Mouse (Mus musculus): ENCODE measurements around the gene Erc2. TPM values are rescaled to one million over a fixed set of nuclear protein-coding genes. Genes with fewer than 3 reads are reported as not detected.
A peak's percentile ranks its signal among the peaks of the same experiment; 100 is the strongest.

Gene Erc2
- polyA plus RNA-seq, 1 experiment from 2014 or later, result 4.3 TPM

DNA sequence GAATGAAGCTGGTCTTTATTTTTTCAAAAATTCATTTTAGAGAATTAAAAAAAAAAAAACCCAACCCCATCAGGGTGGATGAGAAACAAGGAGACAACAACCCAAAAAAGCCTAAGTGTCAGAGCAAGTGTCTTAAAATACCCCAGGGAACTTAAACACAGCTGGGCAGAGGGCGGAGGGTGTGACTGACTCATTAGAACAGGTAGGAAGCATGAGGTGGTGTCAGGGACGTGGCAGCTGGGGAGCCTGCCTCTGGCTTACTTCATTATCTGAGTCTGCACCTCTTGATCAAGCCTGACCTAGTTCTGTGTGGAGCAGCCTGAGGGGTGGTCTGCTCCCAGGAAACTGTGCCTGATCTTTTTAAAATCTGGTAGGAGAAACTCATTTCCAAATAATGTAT is 20.8 kb downstream of the Erc2 start:
- WGBS, result 53% methylated on average over 2 of the region's 2 CpGs
- no peak for DNase-seq (ENCODE audit: low spot score)
- no peaks in the 10 kb centered on the region for H3K27me3 ChIP-seq (replicated peaks; ENCODE audit: control insufficient read depth, insufficient read depth, low read length)
- H3K4me3 ChIP-seq (ENCODE audit: low read depth, low read length), result no peak overlapping the region
- H3K9ac ChIP-seq (ENCODE audit: low read depth, low read length), result no peak overlapping the region
- H3K36me3 ChIP-seq (ENCODE audit: control insufficient read depth, insufficient read depth, low read length), result no peaks in the 10 kb centered on the region
- no peak overlapping the region for H3K4me2 ChIP-seq (ENCODE audit: low read depth, low read length)
- no peak overlapping the region for H3K27ac ChIP-seq (replicated peaks; ENCODE audit: low read depth, low read length)
- ATAC-seq (ENCODE audit: low read depth), result no peak
- H3K4me1 ChIP-seq (ENCODE audit: control insufficient read depth, insufficient read depth, low read length), result no peaks in the 10 kb centered on the region
- no peaks in the 10 kb centered on the region for H3K9me3 ChIP-seq (ENCODE audit: control insufficient read depth, low read length)

DNA sequence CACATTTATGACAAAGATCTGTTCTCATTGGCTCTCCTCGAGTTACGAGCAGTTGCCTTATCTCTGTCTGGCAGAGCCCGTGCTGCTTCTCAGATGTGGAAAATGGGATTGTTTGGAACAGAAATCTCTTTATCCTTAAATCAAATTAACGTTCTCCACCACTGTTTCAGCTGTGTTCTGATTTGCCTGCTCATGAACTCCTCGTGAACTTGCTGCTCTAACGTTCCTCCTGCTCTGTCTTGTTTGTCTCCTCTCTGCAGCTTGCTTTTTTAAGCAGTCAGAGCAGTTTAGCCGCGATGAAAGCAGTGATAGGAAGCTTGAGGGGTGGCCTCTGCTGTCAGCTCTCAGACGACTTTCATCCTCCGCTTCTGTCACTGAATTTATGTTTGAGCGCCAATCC is 32.4 kb downstream of the Erc2 start:
- Histone ChIP-seq H3K4me2 (ENCODE audit: low read depth, low read length) (no peak overlapping the region), H3K4me1 (ENCODE audit: control insufficient read depth, insufficient read depth, low read length) (0 out of 2 replicates have a peak, but pooled peaks cover 4% of the 10 kb centered on the region), H3K27me3 (replicated peaks; ENCODE audit: control insufficient read depth, insufficient read depth, low read length) (no peaks in the 10 kb centered on the region), H3K9ac (ENCODE audit: low read depth, low read length) (no peak overlapping the region), H3K27ac (replicated peaks; ENCODE audit: low read depth, low read length) (no peak overlapping the region), H3K4me3 (ENCODE audit: low read depth, low read length) (no peak overlapping the region), H3K36me3 (ENCODE audit: control insufficient read depth, insufficient read depth, low read length) (no peaks in the 10 kb centered on the region), H3K9me3 (ENCODE audit: control insufficient read depth, low read length) (no peaks in the 10 kb centered on the region)
- DNase-seq (ENCODE audit: low spot score) (peak; percentile 45), ATAC-seq (ENCODE audit: low read depth) (no peak)
- WGBS, result 29% methylated on average over 11 of the region's 11 CpGs

DNA sequence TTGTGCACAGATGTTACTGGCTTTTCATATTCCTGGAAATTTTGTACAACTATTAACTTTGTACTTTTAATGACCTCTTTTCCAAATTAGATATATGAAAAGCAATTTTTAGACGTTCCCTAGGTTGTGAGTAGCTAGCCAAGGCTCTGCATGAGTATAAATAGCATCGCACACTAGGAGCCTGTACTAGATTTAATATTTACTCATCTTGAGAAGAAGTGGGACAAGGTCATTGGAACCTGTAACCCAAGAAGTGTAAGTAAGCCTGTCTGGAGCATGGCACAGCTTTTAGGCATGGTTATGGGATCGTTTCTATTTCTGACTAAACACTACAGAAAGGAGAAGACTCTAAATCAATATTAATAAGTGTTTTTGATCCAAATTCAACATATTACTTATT is 36.4 kb downstream of the Erc2 start:
- no peak overlapping the region for H3K27ac ChIP-seq (replicated peaks; ENCODE audit: low read depth, low read length)
- DNase-seq (ENCODE audit: low spot score) (no peak), ATAC-seq (ENCODE audit: low read depth) (no peak)
- no peaks in the 10 kb centered on the region for H3K27me3 ChIP-seq (replicated peaks; ENCODE audit: control insufficient read depth, insufficient read depth, low read length)
- H3K9me3 ChIP-seq (ENCODE audit: control insufficient read depth, low read length), result no peaks in the 10 kb centered on the region
- peaks cover 12% of the 10 kb centered on the region; the same call in 1 of the 2 replicates for H3K4me1 ChIP-seq (ENCODE audit: control insufficient read depth, insufficient read depth, low read length)
- H3K4me2 ChIP-seq (ENCODE audit: low read depth, low read length), result no peak overlapping the region
- H3K36me3 ChIP-seq (ENCODE audit: control insufficient read depth, insufficient read depth, low read length), result no peaks in the 10 kb centered on the region
- H3K4me3 ChIP-seq (ENCODE audit: low read depth, low read length), result no peak overlapping the region
- 77% methylated on average over 3 of the region's 3 CpGs for WGBS
- H3K9ac ChIP-seq (ENCODE audit: low read depth, low read length), result no peak overlapping the region

GRCm38 (mm10) chr14:27661466-27661865 is 39.2 kb downstream of the Erc2 start:
- DNase-seq (ENCODE audit: low spot score) (peak; percentile 58), ATAC-seq (ENCODE audit: low read depth) (no peak)
- H3K9ac ChIP-seq (ENCODE audit: low read depth, low read length), result no peak overlapping the region
- no peak overlapping the region for H3K27ac ChIP-seq (replicated peaks; ENCODE audit: low read depth, low read length)
- H3K9me3 ChIP-seq (ENCODE audit: control insufficient read depth, low read length), result no peaks in the 10 kb centered on the region
- no peak overlapping the region for H3K4me2 ChIP-seq (ENCODE audit: low read depth, low read length)
- H3K4me1 ChIP-seq (ENCODE audit: control insufficient read depth, insufficient read depth, low read length), result peaks cover 8% of the 10 kb centered on the region; the same call in 1 of the 2 replicates
- WGBS, result 45% methylated on average over 4 of the region's 4 CpGs
- H3K36me3 ChIP-seq (ENCODE audit: control insufficient read depth, insufficient read depth, low read length), result no peaks in the 10 kb centered on the region
- H3K27me3 ChIP-seq (replicated peaks; ENCODE audit: control insufficient read depth, insufficient read depth, low read length), result no peaks in the 10 kb centered on the region
- H3K4me3 ChIP-seq (ENCODE audit: low read depth, low read length), result no peak overlapping the region

- Histone ChIP-seq H3K27ac (replicated peaks; ENCODE audit: low read depth, low read length) (peak overlapping the region; percentile 18; the same call in 1 of the 2 replicates), H3K4me1 (ENCODE audit: control insufficient read depth, insufficient read depth, low read length) (peaks cover 8% of the 10 kb centered on the region; the same call in 1 of the 2 replicates), H3K27me3 (replicated peaks; ENCODE audit: control insufficient read depth, insufficient read depth, low read length) (no peaks in the 10 kb centered on the region), H3K4me2 (ENCODE audit: low read depth, low read length) (no peak overlapping the region), H3K9ac (ENCODE audit: low read depth, low read length) (no peak overlapping the region), H3K9me3 (ENCODE audit: control insufficient read depth, low read length) (no peaks in the 10 kb centered on the region), H3K36me3 (ENCODE audit: control insufficient read depth, insufficient read depth, low read length) (no peaks in the 10 kb centered on the region), H3K4me3 (ENCODE audit: low read depth, low read length) (no peak overlapping the region)
- DNase-seq (ENCODE audit: low spot score), result peak; percentile 19
- no peak for ATAC-seq (ENCODE audit: low read depth)
Measured at GRCm38 (mm10) chr14:27662251-27662650, 40.0 kb downstream of the Erc2 start.

DNA sequence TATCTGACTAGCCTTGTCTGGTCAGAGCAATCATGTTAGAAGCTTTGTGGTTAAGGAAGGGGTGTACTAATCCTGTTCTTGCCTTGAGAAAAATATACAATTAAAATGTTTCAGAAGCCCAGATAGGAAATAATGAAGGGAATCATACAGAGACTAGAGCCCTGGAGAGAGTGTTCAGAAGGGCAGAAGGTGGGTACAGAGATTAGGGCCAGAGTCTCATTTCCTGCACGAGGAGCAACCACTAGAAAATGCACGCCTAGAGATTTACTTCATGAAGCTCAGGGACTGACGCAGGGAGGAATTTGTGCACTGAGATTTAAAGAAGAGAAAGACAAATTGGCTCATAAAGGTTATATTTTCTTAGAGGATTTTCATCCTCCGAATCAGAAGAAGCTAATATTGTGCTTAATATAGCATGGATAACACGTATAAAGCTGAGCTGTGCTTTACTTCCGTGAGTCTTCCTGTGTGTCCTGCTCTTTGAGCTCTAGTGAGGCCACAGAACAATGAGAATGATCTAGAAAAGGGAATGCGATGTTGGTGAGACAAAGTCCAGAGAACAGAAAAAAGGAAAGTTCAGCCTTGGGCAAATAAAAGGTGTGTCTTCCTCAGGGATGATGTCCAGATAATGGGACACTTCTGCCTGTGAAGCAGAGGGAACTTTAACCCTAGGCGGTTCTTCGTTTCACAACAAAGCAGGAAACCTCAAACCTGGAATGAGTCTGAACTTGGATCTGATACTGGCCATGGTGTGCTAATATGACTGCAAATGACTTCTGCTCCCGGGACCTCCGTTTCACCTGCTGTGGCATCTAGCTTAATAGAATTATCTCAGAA is 45.0 kb downstream of the Erc2 start:
- Histone ChIP-seq H3K4me1 (ENCODE audit: control insufficient read depth, insufficient read depth, low read length) (peaks cover 5% of the 10 kb centered on the region; the same call in 1 of the 2 replicates), H3K36me3 (ENCODE audit: control insufficient read depth, insufficient read depth, low read length) (no peaks in the 10 kb centered on the region), H3K4me2 (ENCODE audit: low read depth, low read length) (no peak overlapping the region), H3K4me3 (ENCODE audit: low read depth, low read length) (no peak overlapping the region), H3K9ac (ENCODE audit: low read depth, low read length) (no peak overlapping the region), H3K27ac (replicated peaks; ENCODE audit: low read depth, low read length) (no peak overlapping the region), H3K9me3 (ENCODE audit: control insufficient read depth, low read length) (no peaks in the 10 kb centered on the region), H3K27me3 (replicated peaks; ENCODE audit: control insufficient read depth, insufficient read depth, low read length) (no peaks in the 10 kb centered on the region)
- WGBS, result 84% methylated on average over 11 of the region's 11 CpGs
- no peak for ATAC-seq (ENCODE audit: low read depth)
- DNase-seq (ENCODE audit: low spot score), result no peak

- Histone ChIP-seq H3K4me3 (ENCODE audit: low read depth, low read length) (no peak overlapping the region), H3K4me2 (ENCODE audit: low read depth, low read length) (no peak overlapping the region), H3K27me3 (replicated peaks; ENCODE audit: control insufficient read depth, insufficient read depth, low read length) (no peaks in the 10 kb centered on the region), H3K36me3 (ENCODE audit: control insufficient read depth, insufficient read depth, low read length) (no peaks in the 10 kb centered on the region), H3K27ac (replicated peaks; ENCODE audit: low read depth, low read length) (no peak overlapping the region), H3K4me1 (ENCODE audit: control insufficient read depth, insufficient read depth, low read length) (no peaks in the 10 kb centered on the region), H3K9ac (ENCODE audit: low read depth, low read length) (no peak overlapping the region), H3K9me3 (ENCODE audit: control insufficient read depth, low read length) (no peaks in the 10 kb centered on the region)
- 66% methylated on average over 6 of the region's 6 CpGs for WGBS
- DNase-seq (ENCODE audit: low spot score) (no peak), ATAC-seq (ENCODE audit: low read depth) (no peak)
Measured at GRCm38 (mm10) chr14:27668151-27668550, 45.9 kb downstream of the Erc2 start.

- Histone ChIP-seq H3K4me3 (ENCODE audit: low read depth, low read length) (no peak overlapping the region), H3K9me3 (ENCODE audit: control insufficient read depth, low read length) (no peaks in the 10 kb centered on the region), H3K36me3 (ENCODE audit: control insufficient read depth, insufficient read depth, low read length) (no peaks in the 10 kb centered on the region), H3K4me2 (ENCODE audit: low read depth, low read length) (no peak overlapping the region), H3K27me3 (replicated peaks; ENCODE audit: control insufficient read depth, insufficient read depth, low read length) (no peaks in the 10 kb centered on the region), H3K27ac (replicated peaks; ENCODE audit: low read depth, low read length) (no peak overlapping the region), H3K4me1 (ENCODE audit: control insufficient read depth, insufficient read depth, low read length) (no peaks in the 10 kb centered on the region), H3K9ac (ENCODE audit: low read depth, low read length) (no peak overlapping the region)
- no peak for DNase-seq (ENCODE audit: low spot score)
- no peak for ATAC-seq (ENCODE audit: low read depth)
- WGBS, result 82% methylated on average over 3 of the region's 3 CpGs
Measured at GRCm38 (mm10) chr14:27669939-27670338, 47.7 kb downstream of the Erc2 start.

DNA sequence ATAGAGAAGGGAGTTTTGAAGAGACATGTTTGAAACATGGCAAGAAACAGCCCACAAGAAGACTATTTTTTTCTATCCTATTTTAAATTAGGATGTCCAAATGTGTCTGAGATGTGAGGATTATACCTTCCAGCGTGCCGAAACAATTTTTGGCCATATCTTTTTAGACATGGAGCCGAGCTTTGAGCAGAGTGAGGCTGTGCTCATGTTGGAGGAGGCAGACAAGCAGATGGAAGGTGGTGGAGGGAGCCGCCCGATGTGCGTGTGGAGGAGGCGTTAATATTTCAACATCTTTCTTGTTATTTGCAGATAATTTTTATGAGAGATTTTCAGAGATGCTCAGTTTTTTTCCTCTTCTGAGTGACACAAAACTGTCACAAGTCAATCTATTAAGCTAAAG is 50.5 kb downstream of the Erc2 start:
- no peak overlapping the region for H3K27ac ChIP-seq (replicated peaks; ENCODE audit: low read depth, low read length)
- 92% methylated on average over 7 of the region's 7 CpGs for WGBS
- H3K36me3 ChIP-seq (ENCODE audit: control insufficient read depth, insufficient read depth, low read length), result no peaks in the 10 kb centered on the region
- no peak overlapping the region for H3K4me2 ChIP-seq (ENCODE audit: low read depth, low read length)
- H3K27me3 ChIP-seq (replicated peaks; ENCODE audit: control insufficient read depth, insufficient read depth, low read length), result no peaks in the 10 kb centered on the region
- no peaks in the 10 kb centered on the region for H3K9me3 ChIP-seq (ENCODE audit: control insufficient read depth, low read length)
- H3K4me3 ChIP-seq (ENCODE audit: low read depth, low read length), result no peak overlapping the region
- no peaks in the 10 kb centered on the region for H3K4me1 ChIP-seq (ENCODE audit: control insufficient read depth, insufficient read depth, low read length)
- DNase-seq (ENCODE audit: low spot score), result no peak
- ATAC-seq (ENCODE audit: low read depth), result no peak
- H3K9ac ChIP-seq (ENCODE audit: low read depth, low read length), result no peak overlapping the region

Data from embryonic facial prominence, embryonic 14.5 days (tissue).